Mouse (Mus musculus): ENCODE measurements around the gene Ubtf. TPM values are rescaled to one million over a fixed set of nuclear protein-coding genes. Genes with fewer than 3 reads are reported as not detected.

The Ubtf gene
- total RNA-seq (2023) = 128 TPM

GRCm38 (mm10) chr11:102319410-102319792, at the start of gene Ubtf:
Ubtf (minus strand) TSS chr11:102319742.

GRCm38 (mm10) chr11:102366103-102366502, 46.6 kb upstream of the Ubtf start, which contains the start of gene Slc4a1:
Slc4a1 (minus strand) TSS chr11:102366203.

DNA sequence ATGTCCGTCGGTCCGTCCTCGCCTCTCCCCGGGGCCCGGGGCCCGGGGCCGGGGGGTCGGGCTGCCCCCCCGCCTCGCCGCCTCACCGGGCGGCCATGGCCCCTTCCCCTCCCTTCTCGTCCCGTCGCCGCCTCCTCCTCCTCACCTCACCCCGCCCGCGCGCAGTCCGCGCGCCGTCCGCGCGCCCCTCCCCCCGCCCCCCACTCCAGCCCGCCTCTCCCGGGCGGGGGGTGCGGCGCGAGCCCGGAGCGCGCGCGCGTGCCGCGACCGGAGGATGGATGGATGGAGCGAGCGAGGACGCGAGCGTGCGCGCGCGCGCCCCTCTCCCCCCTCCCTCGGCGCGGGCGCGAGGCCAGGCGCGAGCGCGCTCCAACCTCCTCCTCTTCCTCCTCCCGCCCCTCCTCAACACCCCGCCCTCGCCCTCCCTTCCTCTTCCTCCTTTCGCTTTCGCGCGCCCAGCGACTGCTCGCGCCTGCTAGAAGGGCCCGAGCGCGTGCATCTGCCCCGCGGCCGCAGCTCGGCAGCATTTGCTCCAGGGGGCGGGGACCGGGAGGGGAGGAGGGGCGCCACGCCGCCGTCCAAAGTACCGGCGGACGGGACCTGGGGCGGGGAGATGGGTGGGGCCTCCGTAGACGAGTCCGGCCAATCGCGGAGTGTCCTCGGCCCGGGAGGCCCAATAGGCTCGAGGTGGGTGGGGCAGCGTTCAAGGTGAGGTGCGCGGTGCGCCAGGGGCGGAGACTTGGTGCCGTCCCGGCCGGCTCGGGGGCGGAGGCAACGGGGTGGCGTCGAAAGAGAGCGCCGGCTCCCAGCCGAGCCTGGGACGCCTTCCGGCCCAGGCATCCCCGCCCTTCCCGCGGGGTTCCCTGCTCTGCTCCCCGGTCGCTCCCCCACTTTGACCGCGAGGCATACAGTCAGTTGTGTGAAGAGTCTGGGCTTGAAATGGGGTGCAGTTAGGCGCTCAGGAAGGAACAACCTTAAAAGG, 22.8 kb downstream of the Ubtf start, which contains the start of gene Atxn7l3:
Gene Atxn7l3 (minus strand): TSS at position 141 of the 982 bp plus-strand sequence.

GRCm38 (mm10) chr11:102284501-102285094, 34.9 kb downstream of the Ubtf start, which contains the start of gene Tmub2:
Tmub2 (plus strand) TSS chr11:102284931.

GRCm38 (mm10) chr11:102268520-102269244, 50.9 kb downstream of the Ubtf start, which contains the start of gene Asb16:
Asb16 (plus strand) TSS chr11:102268743.

Other genes with a start within 250 kb of the Ubtf start
- not detected for gene Mpp2, start 231.2 kb downstream of the Ubtf start, total RNA-seq (2023)
- gene Ppy, start 218.4 kb downstream of the Ubtf start, total RNA-seq (2023) = not detected
- gene Pyy, start 211.9 kb downstream of the Ubtf start, total RNA-seq (2023) = not detected
- gene Nags, start 174.2 kb downstream of the Ubtf start, total RNA-seq (2023) = not detected
- gene Tmem101, start 163.3 kb downstream of the Ubtf start, total RNA-seq (2023) = 7.1 TPM
- gene Lsm12, start 134.4 kb downstream of the Ubtf start, total RNA-seq (2023) = 44.3 TPM
- 28.6 TPM for gene G6pc3, start 130.1 kb downstream of the Ubtf start, total RNA-seq (2023)
- 134 TPM for gene Hdac5, start 89.6 kb downstream of the Ubtf start, total RNA-seq (2023)
- 0.49 TPM for gene BC030867, start 70.9 kb downstream of the Ubtf start, total RNA-seq (2023)
- gene Asb16, start 51.0 kb downstream of the Ubtf start, total RNA-seq (2023) = not detected
- 37.0 TPM for gene Tmub2, start 34.8 kb downstream of the Ubtf start, total RNA-seq (2023)
- 82.7 TPM for gene Atxn7l3, start 23.1 kb downstream of the Ubtf start, total RNA-seq (2023)
- gene Slc4a1, start 46.5 kb upstream of the Ubtf start, total RNA-seq (2023) = 2.5 TPM
- 5.6 TPM for gene Rundc3a, start 73.7 kb upstream of the Ubtf start, total RNA-seq (2023)
- gene Slc25a39, start 88.2 kb upstream of the Ubtf start, total RNA-seq (2023) = 29.5 TPM
- gene Grn, start 110.6 kb upstream of the Ubtf start, total RNA-seq (2023) = 15.5 TPM
- gene Fam171a2, start 127.9 kb upstream of the Ubtf start, total RNA-seq (2023) = not detected
- 13.6 TPM for gene Itga2b, start 150.4 kb upstream of the Ubtf start, total RNA-seq (2023)
- 53.6 TPM for gene Gpatch8, start 236.7 kb upstream of the Ubtf start, total RNA-seq (2023)

All from CD8-positive naive resting alpha-beta T cell, adult 57 days (primary cell).